Mouse (Mus musculus): ENCODE measurements around the gene Samd3. TPM values are rescaled to one million over a fixed set of nuclear protein-coding genes. Genes with fewer than 3 reads are reported as not detected.

Gene Samd3
- total RNA-seq, 1 experiment from 2014 or later, result 40.3 TPM

- ATAC-seq (replicated peaks; ENCODE audit: insufficient number of reproducible peaks, low FRiP score, low TSS enrichment, poor library complexity, severe bottlenecking), result no peak
Observed at GRCm38 (mm10) chr10:26287136-26287535, 57.6 kb downstream of the Samd3 start.

- ATAC-seq (replicated peaks; ENCODE audit: insufficient number of reproducible peaks, low FRiP score, low TSS enrichment, poor library complexity, severe bottlenecking), result no peak
Observed at GRCm38 (mm10) chr10:26297200-26297599, 67.7 kb downstream of the Samd3 start.

GRCm38 (mm10) chr10:26297626-26298025 is 68.1 kb downstream of the Samd3 start:
- ATAC-seq (replicated peaks; ENCODE audit: insufficient number of reproducible peaks, low FRiP score, low TSS enrichment, poor library complexity, severe bottlenecking), result no peak

GRCm38 (mm10) chr10:26302336-26302735 is 72.8 kb downstream of the Samd3 start:
- no peak for ATAC-seq (replicated peaks; ENCODE audit: insufficient number of reproducible peaks, low FRiP score, low TSS enrichment, poor library complexity, severe bottlenecking)

GRCm38 (mm10) chr10:26303485-26303884 is 74.0 kb downstream of the Samd3 start:
- ATAC-seq (replicated peaks; ENCODE audit: insufficient number of reproducible peaks, low FRiP score, low TSS enrichment, poor library complexity, severe bottlenecking), result no peak

GRCm38 (mm10) chr10:26314327-26314726 is 84.8 kb downstream of the Samd3 start:
- no peak for ATAC-seq (replicated peaks; ENCODE audit: insufficient number of reproducible peaks, low FRiP score, low TSS enrichment, poor library complexity, severe bottlenecking)

GRCm38 (mm10) chr10:26320679-26321078 is 91.2 kb downstream of the Samd3 start:
- ATAC-seq (replicated peaks; ENCODE audit: insufficient number of reproducible peaks, low FRiP score, low TSS enrichment, poor library complexity, severe bottlenecking), result no peak

Other genes with a start within 250 kb of the Samd3 start
- not detected in 3 replicates for gene Gm9767, start 151.5 kb upstream of the Samd3 start, total RNA-seq (2017)
- gene Tmem200a, start 150.7 kb upstream of the Samd3 start, total RNA-seq (2017), result 0.39 TPM in 1 of 3 replicates, not detected in the others
- 18.8 to 28.8 TPM (median 24.9 TPM) in 3 replicates for gene L3mbtl3, start 146.3 kb downstream of the Samd3 start, total RNA-seq (2017)

All from monocyte, adult 5-6 weeks (primary cell).